Mouse (Mus musculus) embryo, embryonic 11.5 days (tissue): ENCODE measurements around the gene Ostf1.

Experiments
- DNase-seq: peaks from one replicate; pipeline ENCODE4 v3.0.0-alpha.2; 2012; ENCODE audit warnings: low read depth, low spot score

The Ostf1 gene

GRCm38 (mm10) chr19:18568828-18569430 lies 62.7 kb downstream of the Ostf1 start:
- DNase-seq = no peak

- DNase-seq = no peak
Observed at GRCm38 (mm10) chr19:18567936-18568827, 63.4 kb downstream of the Ostf1 start.

- no peak for DNase-seq
Observed at GRCm38 (mm10) chr19:18567501-18567900, 64.1 kb downstream of the Ostf1 start.

- no peak for DNase-seq
Observed at GRCm38 (mm10) chr19:18557708-18558107, 73.9 kb downstream of the Ostf1 start.

GRCm38 (mm10) chr19:18555645-18556044 lies 76.0 kb downstream of the Ostf1 start:
- DNase-seq = no peak

- DNase-seq = peak; percentile 51
Observed at GRCm38 (mm10) chr19:18548668-18549067, 83.0 kb downstream of the Ostf1 start.
